In the genomic region with DNA sequence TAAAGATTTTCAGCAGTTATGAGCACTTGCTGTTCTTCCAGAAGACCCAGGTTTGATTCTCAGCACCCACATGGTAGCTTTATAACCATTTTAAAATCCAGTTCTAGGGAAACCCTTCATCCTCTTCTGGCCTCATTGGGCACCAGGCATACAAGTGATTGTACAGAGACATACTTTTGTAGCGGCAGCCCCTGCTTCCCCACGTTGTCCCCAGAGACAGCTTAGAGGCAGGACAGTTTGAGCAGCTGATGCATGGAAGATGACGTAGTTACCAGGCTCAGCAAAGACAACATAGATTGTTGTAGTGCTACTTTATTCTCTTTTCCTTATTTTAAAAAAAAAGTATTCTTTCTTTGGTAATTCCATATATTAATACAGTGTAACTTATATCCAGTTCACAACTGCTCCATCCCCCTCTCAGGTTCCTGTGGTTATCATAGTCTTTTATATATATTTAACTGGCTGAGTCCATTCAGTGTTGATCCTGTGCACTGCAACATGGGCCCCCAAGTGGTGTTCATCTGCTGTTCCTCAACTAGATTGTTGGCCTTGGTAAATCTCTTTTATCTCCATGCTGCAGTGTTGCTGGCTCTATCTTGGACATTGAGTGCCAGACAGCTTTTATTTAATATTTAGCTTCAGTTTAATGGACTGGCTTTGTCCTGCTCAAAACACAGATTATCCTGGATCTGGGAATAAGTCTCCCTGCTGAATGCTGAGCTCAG, we compare ENCODE assay signal across 22 mouse cellular contexts. TPM values are rescaled to one million over a fixed set of nuclear protein-coding genes. Genes with fewer than 3 reads are reported as not detected.
A peak's percentile ranks its signal among the peaks of the same experiment; 100 is the strongest.
DNase-seq lines count a peak whose midpoint lies in the region; ATAC-seq and TF ChIP-seq lines count a peak whose summit lies in the region.
"Had no signal": no experiment of that assay in that cellular context is flagged by ENCODE, and none has a peak within 500 bp of the region (broad histone marks: within the 10 kb centered on the region; RNA-seq: fewer than 3 reads in every experiment).

No protein-coding gene starts in this region.

- 0 out of 2 replicates have a peak, but pooled peaks have one; percentile 5 for ATAC-seq in hindbrain, embryonic 13.5 days (ENCODE audit: low FRiP score)
- no peak for ATAC-seq in hindbrain, postnatal 0 days
- ATAC-seq in megakaryocyte progenitor cell, adult 5-6 weeks (replicated peaks; ENCODE audit: poor library complexity): peak; percentile 55
- ATAC-seq in intestine, embryonic 15.5 days: no peak
- ATAC-seq: forebrain, embryonic 13.5 days; forebrain, embryonic 16.5 days; hindbrain, embryonic 16.5 days had no signal

- H3K4me3 ChIP-seq in hindbrain, embryonic 13.5 days: no peak overlapping the region
- H3K4me3 ChIP-seq in hindbrain, postnatal 0 days (ENCODE audit: low read length): no peak overlapping the region
- no peak overlapping the region for H3K4me3 ChIP-seq in intestine, embryonic 15.5 days (replicated peaks)
- H3K4me3 ChIP-seq: forebrain, embryonic 10.5 days; forebrain, embryonic 13.5 days; hindbrain, embryonic 12.5 days had no signal

- TF ChIP-seq CTCF in hindbrain, postnatal 0 days (IDR thresholded peaks at IDR 0.05; ENCODE audit: low read depth): no peak

- no peak overlapping the region for H3K9ac ChIP-seq in hindbrain, embryonic 13.5 days
- no peak overlapping the region for H3K9ac ChIP-seq in hindbrain, postnatal 0 days (replicated peaks; ENCODE audit: low read length)
- no peak overlapping the region for H3K9ac ChIP-seq in intestine, embryonic 15.5 days
- H3K9ac ChIP-seq: forebrain, embryonic 13.5 days; hindbrain, embryonic 12.5 days had no signal

- 71% methylated on average over 3 of the region's 3 CpGs for WGBS in hindbrain, embryonic 13.5 days
- 69% methylated on average over 3 of the region's 3 CpGs for WGBS in hindbrain, postnatal 0 days
- WGBS in intestine, embryonic 15.5 days: 91% methylated on average over 3 of the region's 3 CpGs

- H3K4me2 ChIP-seq in hindbrain, embryonic 13.5 days: no peak overlapping the region
- H3K4me2 ChIP-seq in hindbrain, postnatal 0 days (ENCODE audit: low read depth, low read length): no peak overlapping the region
- H3K4me2 ChIP-seq in intestine, embryonic 15.5 days (replicated peaks): no peak overlapping the region
- H3K4me2 ChIP-seq: forebrain, embryonic 13.5 days; heart, embryonic 11.5 days; hindbrain, embryonic 12.5 days had no signal

- no peaks in the 10 kb centered on the region for H3K27me3 ChIP-seq in hindbrain, embryonic 13.5 days
- no peaks in the 10 kb centered on the region for H3K27me3 ChIP-seq in hindbrain, postnatal 0 days (ENCODE audit: insufficient read depth, low read length)
- H3K27me3 ChIP-seq in splenic B cell, adult 2 months (ENCODE audit: control insufficient read depth, insufficient read depth, low read length, poor library complexity, severe bottlenecking): no peaks in the 10 kb centered on the region
- H3K27me3 ChIP-seq in intestine, embryonic 15.5 days (replicated peaks): no peaks in the 10 kb centered on the region
- H3K27me3 ChIP-seq: forebrain, embryonic 13.5 days; hindbrain, embryonic 12.5 days had no signal

- H3K4me1 ChIP-seq in hindbrain, embryonic 13.5 days (replicated peaks): no peaks in the 10 kb centered on the region
- no peaks in the 10 kb centered on the region for H3K4me1 ChIP-seq in hindbrain, postnatal 0 days (ENCODE audit: insufficient read depth, low read length)
- H3K4me1 ChIP-seq in intestine, embryonic 15.5 days (replicated peaks): no peaks in the 10 kb centered on the region
- H3K4me1 ChIP-seq: forebrain, embryonic 10.5 days; forebrain, embryonic 13.5 days; hindbrain, embryonic 12.5 days had no signal

- no peak overlapping the region for H3K27ac ChIP-seq in hindbrain, embryonic 13.5 days
- H3K27ac ChIP-seq in hindbrain, postnatal 0 days: no peak overlapping the region
- no peak overlapping the region for H3K27ac ChIP-seq in intestine, embryonic 15.5 days
- H3K27ac ChIP-seq: forebrain, embryonic 10.5 days; forebrain, embryonic 13.5 days; hindbrain, embryonic 12.5 days had no signal

- no peak for DNase-seq in hindbrain, postnatal 0 days (ENCODE audit: low spot score)
- peak; percentile 68 to 72 for DNase-seq in B cell, adult 2 months
- DNase-seq in splenic B cell, adult 2 months (ENCODE audit: low read depth, low spot score): peak; percentile 75
- no peak for DNase-seq in thymus, postnatal 10 days (ENCODE audit: low spot score in 2 of 2)
- DNase-seq: adrenal gland, postnatal 10 days; adrenal gland, postnatal 36 days; cerebellum, adult 18-20 months; cerebellum, adult 9-10 months; cerebellum, postnatal 14 days; gastrocnemius, postnatal 10 days; gastrocnemius, postnatal 36 days had no signal

- no peaks in the 10 kb centered on the region for H3K9me3 ChIP-seq in hindbrain, embryonic 13.5 days
- H3K9me3 ChIP-seq in hindbrain, postnatal 0 days (ENCODE audit: low read length): no peaks in the 10 kb centered on the region
- no peaks in the 10 kb centered on the region for H3K9me3 ChIP-seq in intestine, embryonic 15.5 days
- H3K9me3 ChIP-seq: forebrain, embryonic 10.5 days; hindbrain, embryonic 12.5 days had no signal

- H3K36me3 ChIP-seq in hindbrain, embryonic 13.5 days: peaks cover 8% of the 10 kb centered on the region; the same call in 1 of the 2 replicates
- H3K36me3 ChIP-seq in hindbrain, postnatal 0 days (ENCODE audit: insufficient read depth, low read length): no peaks in the 10 kb centered on the region
- peaks cover 2% of the 10 kb centered on the region; the same call in 1 of the 2 replicates for H3K36me3 ChIP-seq in splenic B cell, adult 2 months (ENCODE audit: control insufficient read depth, insufficient read depth, low read length, poor library complexity, severe bottlenecking)
- H3K36me3 ChIP-seq in intestine, embryonic 15.5 days: no peaks in the 10 kb centered on the region

RNA-seq across cellular contexts. Expression of gene Naa15, which starts 20.1 kb away (rescaled TPM):
- 54.0 and 55.2 TPM in 2 replicates for polyA plus RNA-seq in hindbrain, embryonic 13.5 days (2015; fragmentation: Nextera tagmentation; extraction: Ambion mirVana)
- total RNA-seq in hindbrain, postnatal 0 days (2014; rRNA removed): 20.4 and 22.5 TPM in 2 replicates
- polyA plus RNA-seq in hindbrain, postnatal 0 days (2015; fragmentation: Nextera tagmentation; extraction: Ambion mirVana): 35.0 and 36.5 TPM in 2 replicates
- total RNA-seq in megakaryocyte progenitor cell, adult 5-6 weeks (2015): 126 and 131 TPM in 2 replicates
- total RNA-seq in megakaryocyte progenitor cell, adult 5-6 weeks (2017): 69.8 and 118 TPM in 2 replicates
- 45.7 and 51.6 TPM in 2 replicates for polyA plus RNA-seq in intestine, embryonic 15.5 days (2015; fragmentation: Nextera tagmentation; extraction: Ambion mirVana)

RNA-seq across cellular contexts. Expression of gene Ndufc1, which starts 26.2 kb away (rescaled TPM):
- 824 and 888 TPM in 2 replicates for polyA plus RNA-seq in hindbrain, embryonic 13.5 days (2015; fragmentation: Nextera tagmentation; extraction: Ambion mirVana)
- total RNA-seq in hindbrain, postnatal 0 days (2014; rRNA removed): 33.4 and 35.0 TPM in 2 replicates
- 1,023 and 1,091 TPM in 2 replicates for polyA plus RNA-seq in hindbrain, postnatal 0 days (2015; fragmentation: Nextera tagmentation; extraction: Ambion mirVana)
- total RNA-seq in megakaryocyte progenitor cell, adult 5-6 weeks (2015): 175 and 219 TPM in 2 replicates
- 84.9 and 94.9 TPM in 2 replicates for total RNA-seq in megakaryocyte progenitor cell, adult 5-6 weeks (2017)
- 798 and 916 TPM in 2 replicates for polyA plus RNA-seq in intestine, embryonic 15.5 days (2015; fragmentation: Nextera tagmentation; extraction: Ambion mirVana)

RNA-seq across cellular contexts. Expression of gene Mgarp, which starts 38.5 kb away (rescaled TPM):
- polyA plus RNA-seq in hindbrain, embryonic 13.5 days (2015; fragmentation: Nextera tagmentation; extraction: Ambion mirVana): 1.2 and 3.3 TPM in 2 replicates
- 2.8 and 3.1 TPM in 2 replicates for total RNA-seq in hindbrain, postnatal 0 days (2014; rRNA removed)
- polyA plus RNA-seq in hindbrain, postnatal 0 days (2015; fragmentation: Nextera tagmentation; extraction: Ambion mirVana): 2.1 and 3.2 TPM in 2 replicates
- not detected in 2 replicates for total RNA-seq in megakaryocyte progenitor cell, adult 5-6 weeks (2015)
- total RNA-seq in megakaryocyte progenitor cell, adult 5-6 weeks (2017): not detected in 2 replicates
- polyA plus RNA-seq in intestine, embryonic 15.5 days (2015; fragmentation: Nextera tagmentation; extraction: Ambion mirVana): 4.0 and 7.5 TPM in 2 replicates
- total RNA-seq: granulocyte monocyte progenitor cell, adult 5-6 weeks; hematopoietic stem cell, adult 5-6 weeks had no signal

RNA-seq across cellular contexts. Expression of gene Rab33b, which starts 48.7 kb away (rescaled TPM):
- 23.9 TPM in 2 replicates for polyA plus RNA-seq in hindbrain, embryonic 13.5 days (2015; fragmentation: Nextera tagmentation; extraction: Ambion mirVana)
- 30.2 and 32.4 TPM in 2 replicates for total RNA-seq in hindbrain, postnatal 0 days (2014; rRNA removed)
- polyA plus RNA-seq in hindbrain, postnatal 0 days (2015; fragmentation: Nextera tagmentation; extraction: Ambion mirVana): 31.8 and 33.2 TPM in 2 replicates
- 8.4 and 12.2 TPM in 2 replicates for total RNA-seq in megakaryocyte progenitor cell, adult 5-6 weeks (2015)
- total RNA-seq in megakaryocyte progenitor cell, adult 5-6 weeks (2017): 9.1 and 13.3 TPM in 2 replicates
- polyA plus RNA-seq in intestine, embryonic 15.5 days (2015; fragmentation: Nextera tagmentation; extraction: Ambion mirVana): 22.0 and 23.4 TPM in 2 replicates

Comparison
In these comparisons a context has a peak if more than half of its experiments do, and no peak if none do; other contexts are left out.
1. ATAC-seq: peak in hindbrain, embryonic 13.5 days (single experiment) and megakaryocyte progenitor cell, adult 5-6 weeks (single experiment); none in hindbrain, postnatal 0 days (single experiment) and intestine, embryonic 15.5 days (single experiment).
2. DNase-seq: peak in B cell, adult 2 months (2 of 2) and splenic B cell, adult 2 months (single experiment); none in hindbrain, postnatal 0 days (single experiment) and thymus, postnatal 10 days (0 of 2).